Mouse (Mus musculus): ENCODE data around the gene Tekt4. TPM values are rescaled to one million over a fixed set of nuclear protein-coding genes. Genes with fewer than 3 reads are reported as not detected.

The Tekt4 gene
- polyA plus RNA-seq, 1 experiment = 1.1 TPM

DNA sequence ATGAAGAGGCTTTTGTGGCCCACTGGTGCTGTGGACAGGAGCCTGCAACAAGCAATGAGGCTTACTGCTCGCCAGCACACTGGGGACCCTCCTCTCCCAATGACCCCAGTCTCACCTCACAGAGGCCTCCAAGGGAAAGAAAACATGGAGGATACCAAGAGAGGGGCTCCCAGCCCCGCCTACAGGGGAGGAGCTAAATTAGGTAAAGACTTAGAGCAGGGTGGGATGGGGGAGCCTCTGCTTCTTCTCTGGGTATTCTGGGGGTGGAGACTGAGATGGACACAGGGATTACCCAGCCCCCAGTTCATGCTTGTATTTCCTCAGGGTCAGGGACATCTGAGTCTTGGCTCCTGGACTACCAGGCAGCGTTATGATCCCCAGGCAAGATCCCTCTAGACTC lies 39.5 kb upstream of the Tekt4 start:
- Histone ChIP-seq H3K4me1 (ENCODE audit: control insufficient read depth, insufficient read depth, low read length) (peaks cover 10% of the 10 kb centered on the region), H3K27ac (ENCODE audit: insufficient read depth, low read length) (no peak overlapping the region), H3K4me3 (ENCODE audit: insufficient read depth, low read length) (no peak overlapping the region)
- TF ChIP-seq CTCF (IDR thresholded peaks at IDR 0.05; ENCODE audit: extremely low read depth, insufficient read depth, low read length) = no peak
- TF ChIP-seq POLR2A (IDR thresholded peaks at IDR 0.05; ENCODE audit: extremely low read depth, insufficient read depth, low read length) = no peak

- Histone ChIP-seq H3K27ac (ENCODE audit: insufficient read depth, low read length) (no peak overlapping the region), H3K4me3 (ENCODE audit: insufficient read depth, low read length) (no peak overlapping the region), H3K4me1 (ENCODE audit: control insufficient read depth, insufficient read depth, low read length) (peaks cover 8% of the 10 kb centered on the region)
- TF ChIP-seq POLR2A (IDR thresholded peaks at IDR 0.05; ENCODE audit: extremely low read depth, insufficient read depth, low read length) (no peak), CTCF (IDR thresholded peaks at IDR 0.05; ENCODE audit: extremely low read depth, insufficient read depth, low read length) (no peak)
These were observed 38.9 kb upstream of the Tekt4 start for GRCm38 (mm10) chr17:25415421-25415913.

DNA sequence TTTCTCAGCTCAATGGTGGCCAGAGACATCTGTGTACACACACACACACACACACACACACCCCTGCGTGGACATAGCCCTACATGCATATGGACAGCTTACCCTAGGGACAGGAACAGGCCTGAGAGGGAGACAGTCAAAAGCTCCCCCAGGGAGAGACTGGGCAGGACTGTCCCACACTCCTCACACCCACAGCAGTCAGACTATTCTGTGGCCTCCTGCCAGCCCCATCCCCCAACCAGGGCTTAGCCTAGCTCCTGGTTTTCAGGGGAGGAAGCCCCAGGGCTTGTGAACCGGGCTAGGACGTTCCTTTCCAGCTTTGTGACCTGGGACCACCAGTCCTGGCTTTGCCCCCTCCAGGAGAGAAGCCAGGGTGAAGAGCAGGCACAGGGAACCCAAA lies 38.2 kb upstream of the Tekt4 start:
- Histone ChIP-seq H3K4me3 (ENCODE audit: insufficient read depth, low read length) (no peak overlapping the region), H3K27ac (ENCODE audit: insufficient read depth, low read length) (no peak overlapping the region), H3K4me1 (ENCODE audit: control insufficient read depth, insufficient read depth, low read length) (peaks cover 4% of the 10 kb centered on the region)
- no peak for TF ChIP-seq CTCF (IDR thresholded peaks at IDR 0.05; ENCODE audit: extremely low read depth, insufficient read depth, low read length)
- TF ChIP-seq POLR2A (IDR thresholded peaks at IDR 0.05; ENCODE audit: extremely low read depth, insufficient read depth, low read length) = no peak

GRCm38 (mm10) chr17:25417990-25418389 lies 36.4 kb upstream of the Tekt4 start:
- peaks cover 4% of the 10 kb centered on the region for H3K4me1 ChIP-seq (ENCODE audit: control insufficient read depth, insufficient read depth, low read length)
- no peak overlapping the region for H3K4me3 ChIP-seq (ENCODE audit: insufficient read depth, low read length)
- TF ChIP-seq CTCF (IDR thresholded peaks at IDR 0.05; ENCODE audit: extremely low read depth, insufficient read depth, low read length) (no peak), POLR2A (IDR thresholded peaks at IDR 0.05; ENCODE audit: extremely low read depth, insufficient read depth, low read length) (no peak)
- no peak overlapping the region for H3K27ac ChIP-seq (ENCODE audit: insufficient read depth, low read length)

- H3K4me1 ChIP-seq (ENCODE audit: control insufficient read depth, insufficient read depth, low read length) = peaks cover 4% of the 10 kb centered on the region
- no peak overlapping the region for H3K4me3 ChIP-seq (ENCODE audit: insufficient read depth, low read length)
- H3K27ac ChIP-seq (ENCODE audit: insufficient read depth, low read length) = peak overlapping the region; percentile 51; the same call in 1 of the 2 replicates
- TF ChIP-seq CTCF (IDR thresholded peaks at IDR 0.05; ENCODE audit: extremely low read depth, insufficient read depth, low read length) (no peak), POLR2A (IDR thresholded peaks at IDR 0.05; ENCODE audit: extremely low read depth, insufficient read depth, low read length) (no peak)
These were observed 35.5 kb upstream of the Tekt4 start for GRCm38 (mm10) chr17:25418926-25419325.

DNA sequence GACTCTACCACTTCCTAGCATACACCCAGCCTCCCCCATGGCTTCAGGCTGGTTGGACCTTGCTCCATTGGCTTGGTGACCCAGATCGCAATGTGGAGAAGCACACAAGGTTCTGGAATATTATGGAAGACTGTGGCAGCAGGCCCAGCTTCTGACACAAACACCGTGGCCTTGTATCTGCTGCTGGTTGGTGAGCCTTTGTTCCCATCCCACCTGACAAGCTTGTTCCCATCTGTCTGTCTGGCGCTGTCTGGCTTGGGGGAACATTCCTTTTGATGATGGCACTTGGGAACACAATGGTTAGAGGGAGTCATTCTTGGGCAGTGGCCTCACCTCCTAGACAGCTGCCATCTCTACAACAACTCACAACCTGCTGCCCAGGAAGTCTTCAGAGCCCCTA lies 33.4 kb upstream of the Tekt4 start:
- H3K4me1 ChIP-seq (ENCODE audit: control insufficient read depth, insufficient read depth, low read length) = peaks cover 4% of the 10 kb centered on the region
- H3K4me3 ChIP-seq (ENCODE audit: insufficient read depth, low read length) = no peak overlapping the region
- TF ChIP-seq CTCF (IDR thresholded peaks at IDR 0.05; ENCODE audit: extremely low read depth, insufficient read depth, low read length) = no peak
- no peak for TF ChIP-seq POLR2A (IDR thresholded peaks at IDR 0.05; ENCODE audit: extremely low read depth, insufficient read depth, low read length)
- H3K27ac ChIP-seq (ENCODE audit: insufficient read depth, low read length) = no peak overlapping the region

- Histone ChIP-seq H3K4me1 (ENCODE audit: control insufficient read depth, insufficient read depth, low read length) (peaks cover 2% of the 10 kb centered on the region; the same call in 1 of the 2 replicates), H3K27ac (ENCODE audit: insufficient read depth, low read length) (no peak overlapping the region), H3K4me3 (ENCODE audit: insufficient read depth, low read length) (no peak overlapping the region)
- TF ChIP-seq POLR2A (IDR thresholded peaks at IDR 0.05; ENCODE audit: extremely low read depth, insufficient read depth, low read length) (no peak), CTCF (IDR thresholded peaks at IDR 0.05; ENCODE audit: extremely low read depth, insufficient read depth, low read length) (no peak)
These were observed 29.8 kb upstream of the Tekt4 start for GRCm38 (mm10) chr17:25424526-25425080.

DNA sequence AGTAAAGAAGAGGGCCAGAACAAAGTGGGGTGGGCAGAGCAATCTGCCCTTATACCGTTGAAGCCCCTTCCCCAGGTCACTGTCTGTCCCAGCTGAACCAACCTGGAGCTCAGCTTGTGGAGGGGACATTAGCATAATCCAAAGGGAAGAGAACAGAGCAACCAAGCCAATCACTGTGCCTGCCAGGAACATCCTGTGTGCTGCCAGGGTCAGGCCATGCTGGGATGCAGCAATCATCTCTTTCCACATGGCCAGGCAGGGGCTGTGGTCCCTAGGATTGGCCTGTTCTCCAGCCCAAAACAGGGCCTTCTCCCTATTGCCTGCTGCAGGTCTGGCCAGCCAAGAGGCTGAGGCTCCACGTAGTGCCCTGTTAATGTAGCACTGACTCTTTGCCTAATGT lies 28.4 kb upstream of the Tekt4 start:
- no peak overlapping the region for H3K4me3 ChIP-seq (ENCODE audit: insufficient read depth, low read length)
- H3K4me1 ChIP-seq (ENCODE audit: control insufficient read depth, insufficient read depth, low read length) = peaks cover 5% of the 10 kb centered on the region
- no peak overlapping the region for H3K27ac ChIP-seq (ENCODE audit: insufficient read depth, low read length)
- TF ChIP-seq POLR2A (IDR thresholded peaks at IDR 0.05; ENCODE audit: extremely low read depth, insufficient read depth, low read length) (no peak), CTCF (IDR thresholded peaks at IDR 0.05; ENCODE audit: extremely low read depth, insufficient read depth, low read length) (no peak)

GRCm38 (mm10) chr17:25427441-25427840 lies 27.0 kb upstream of the Tekt4 start:
- Histone ChIP-seq H3K4me3 (ENCODE audit: insufficient read depth, low read length) (no peak overlapping the region), H3K27ac (ENCODE audit: insufficient read depth, low read length) (no peak overlapping the region), H3K4me1 (ENCODE audit: control insufficient read depth, insufficient read depth, low read length) (peaks cover 7% of the 10 kb centered on the region)
- TF ChIP-seq CTCF (IDR thresholded peaks at IDR 0.05; ENCODE audit: extremely low read depth, insufficient read depth, low read length) (no peak), POLR2A (IDR thresholded peaks at IDR 0.05; ENCODE audit: extremely low read depth, insufficient read depth, low read length) (no peak)

DNA sequence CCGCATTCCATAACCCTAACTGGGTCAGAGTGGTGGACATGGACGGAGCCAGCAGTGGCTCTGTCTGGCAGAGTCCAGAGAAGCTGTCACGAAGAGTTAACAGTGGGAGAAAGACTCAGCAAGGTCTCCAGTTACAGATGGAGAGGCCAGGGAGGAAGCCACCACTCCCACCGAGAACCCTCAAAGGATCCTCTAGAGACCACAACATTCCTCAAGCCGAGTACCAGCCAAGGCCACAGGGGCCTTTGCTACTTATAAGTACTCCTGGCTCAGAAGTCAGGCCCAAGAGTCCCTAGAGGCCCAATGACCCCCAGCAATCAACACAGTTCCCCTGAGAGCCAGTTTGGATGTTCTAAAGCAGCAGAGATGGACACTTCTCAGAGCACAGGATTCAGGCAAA lies 25.2 kb upstream of the Tekt4 start:
- no peak overlapping the region for H3K4me3 ChIP-seq (ENCODE audit: insufficient read depth, low read length)
- no peak overlapping the region for H3K27ac ChIP-seq (ENCODE audit: insufficient read depth, low read length)
- H3K4me1 ChIP-seq (ENCODE audit: control insufficient read depth, insufficient read depth, low read length) = peaks cover 7% of the 10 kb centered on the region
- TF ChIP-seq POLR2A (IDR thresholded peaks at IDR 0.05; ENCODE audit: extremely low read depth, insufficient read depth, low read length) = no peak
- no peak for TF ChIP-seq CTCF (IDR thresholded peaks at IDR 0.05; ENCODE audit: extremely low read depth, insufficient read depth, low read length)

All from cortical plate, adult 2 months (tissue).